Mouse (Mus musculus): ENCODE results near the gene 1110004F10Rik.

GRCm38 (mm10) chr7:116040470-116041019 is 1.3 kb downstream of the 1110004F10Rik start:
- TF ChIP-seq CTCF (IDR thresholded peaks at IDR 0.05; ENCODE audit: insufficient read depth, low read depth, low read length) (no peak), POLR2A (IDR thresholded peaks at IDR 0.05; ENCODE audit: insufficient read depth, low read depth, low read length) (no peak)

Data from olfactory bulb, adult 2 months (tissue).